Mouse (Mus musculus): Measurements from ENCODE around the gene Mboat7.

- TF ChIP-seq EP300 (IDR thresholded peaks at IDR 0.05; ENCODE audit: low read length) (no peak), CTCF (conservative IDR thresholded peaks at IDR 0.05 in 1 of 2, IDR thresholded peaks at IDR 0.05 in 1 of 2; ENCODE audit: low read depth in 2 of 2, low read length in 2 of 2) (no peak), MYC (IDR thresholded peaks at IDR 0.05; ENCODE audit: low read depth, low read length) (no peak), KAT2A (IDR thresholded peaks at IDR 0.05; ENCODE audit: insufficient replicate concordance, low read length) (no peak), POLR2A (IDR thresholded peaks at IDR 0.05; ENCODE audit: low read depth, low read length) (no peak), CHD1 (IDR thresholded peaks at IDR 0.05; ENCODE audit: low read depth, low read length) (no peak)
These were observed 26.4 kb downstream of the Mboat7 start for GRCm38 (mm10) chr7:3666921-3667391.
